Mouse (Mus musculus): ENCODE measurements around the gene Il1rapl2.

DNA sequence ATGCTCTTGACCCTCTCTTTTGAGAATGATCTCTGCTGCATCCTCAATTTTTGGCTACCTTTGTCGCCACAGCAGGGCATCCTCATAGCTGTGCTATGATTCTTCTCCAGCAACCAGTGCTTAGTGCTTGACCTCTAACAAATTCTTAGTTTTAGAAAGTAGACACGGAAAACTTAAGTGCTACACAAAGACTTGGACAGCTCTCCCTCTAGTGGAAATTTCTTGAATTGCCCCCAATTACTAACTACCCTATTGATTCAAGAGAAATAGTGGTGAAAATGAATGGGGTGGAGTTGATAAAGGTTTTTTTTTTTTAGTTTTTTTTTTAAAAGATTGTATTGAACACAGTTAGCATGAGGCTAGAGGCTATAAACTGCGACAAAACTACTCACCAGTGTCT lies 599.7 kb downstream of the Il1rapl2 start:
- TF ChIP-seq TAL1 (IDR thresholded peaks at IDR 0.05; ENCODE audit: low read length) (no peak), GATA1 (IDR thresholded peaks at IDR 0.05; ENCODE audit: low read length) (no peak)
